Mouse (Mus musculus): ENCODE results near the gene Exosc9.

- TF ChIP-seq GATA1 (IDR thresholded peaks at IDR 0.05; ENCODE audit: low read length) (no peak), TAL1 (IDR thresholded peaks at IDR 0.05; ENCODE audit: low read length) (no peak)
Measured at GRCm38 (mm10) chr3:36544961-36545360, 7.4 kb upstream of the Exosc9 start.

Measured in erythroblast, embryonic 14.5 days (primary cell).